Mouse (Mus musculus): ENCODE results near the gene Anp32b.

Anp32b gene

DNA sequence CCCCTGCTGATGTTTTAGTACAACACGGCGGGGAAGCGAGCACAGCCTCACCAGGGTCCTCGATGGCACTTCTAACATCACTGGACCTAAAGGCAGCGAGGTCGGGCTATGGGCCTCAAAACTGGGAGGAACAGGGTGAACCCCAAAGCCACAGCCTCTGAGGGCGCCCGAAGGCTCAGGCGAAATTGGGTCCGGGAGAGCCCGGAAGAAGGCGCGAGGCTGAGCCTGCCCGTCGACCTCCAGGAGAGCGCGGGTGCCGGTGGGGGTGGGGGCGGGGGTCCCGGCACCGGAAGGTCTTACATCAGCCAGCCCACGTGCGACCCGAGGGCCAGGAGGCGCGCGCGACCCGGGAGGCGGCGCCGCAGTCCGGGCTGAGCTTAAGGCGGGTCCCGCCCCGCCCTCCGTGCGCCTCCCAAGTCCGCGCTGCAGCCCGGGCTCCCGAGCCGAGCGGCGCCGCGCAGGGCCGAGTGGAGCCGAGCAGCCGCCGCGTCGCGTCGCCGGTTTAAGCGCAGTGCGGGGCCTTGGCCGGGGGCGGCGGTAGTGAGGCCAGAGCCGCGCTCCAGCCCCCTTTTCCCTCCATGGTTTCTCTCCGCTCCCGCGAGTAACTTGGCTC, at the start of gene Anp32b:
Anp32b (plus strand) TSS at position 384 of the 613 bp plus-strand sequence.
- peak; percentile 93 for DNase-seq

- DNase-seq, result no peak
These were observed 46.5 kb upstream of the Anp32b start for GRCm38 (mm10) chr4:46404042-46404795.

DNA sequence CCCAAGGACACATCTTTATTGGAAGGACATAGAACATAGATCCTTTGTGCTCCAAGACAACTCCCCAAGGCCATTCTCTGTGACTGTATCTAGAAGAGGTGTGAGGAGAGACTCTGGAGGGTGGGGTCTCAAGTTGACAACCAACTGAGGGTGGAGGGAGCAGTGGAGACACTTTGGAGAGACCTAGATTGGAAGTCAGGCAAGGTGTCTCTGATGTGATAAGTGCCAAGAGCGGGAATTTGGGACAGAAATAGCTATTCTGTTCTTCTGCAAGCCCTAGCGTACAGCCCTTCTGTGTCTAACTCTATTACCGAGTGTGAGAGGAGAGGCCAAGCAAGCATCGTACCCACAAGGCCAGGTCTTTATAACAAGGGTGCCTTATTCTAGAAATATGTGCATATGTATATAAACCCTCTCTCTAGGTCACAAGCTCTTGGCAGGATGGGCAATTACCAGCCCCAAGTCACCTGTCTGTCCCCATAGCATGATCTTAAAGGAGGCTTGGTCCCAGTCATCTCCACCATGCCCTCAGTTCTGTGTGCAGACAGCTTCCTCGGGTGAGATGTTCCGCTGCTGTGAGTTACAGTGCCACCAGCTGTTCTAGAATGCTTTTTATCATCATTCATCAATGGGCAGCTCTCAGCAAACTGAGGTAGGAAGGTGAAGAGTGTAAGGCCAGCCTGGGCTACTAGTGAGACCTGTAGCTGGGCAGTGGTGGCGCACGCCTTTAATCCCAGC, 43.6 kb upstream of the Anp32b start:
- DNase-seq, result no peak

DNA sequence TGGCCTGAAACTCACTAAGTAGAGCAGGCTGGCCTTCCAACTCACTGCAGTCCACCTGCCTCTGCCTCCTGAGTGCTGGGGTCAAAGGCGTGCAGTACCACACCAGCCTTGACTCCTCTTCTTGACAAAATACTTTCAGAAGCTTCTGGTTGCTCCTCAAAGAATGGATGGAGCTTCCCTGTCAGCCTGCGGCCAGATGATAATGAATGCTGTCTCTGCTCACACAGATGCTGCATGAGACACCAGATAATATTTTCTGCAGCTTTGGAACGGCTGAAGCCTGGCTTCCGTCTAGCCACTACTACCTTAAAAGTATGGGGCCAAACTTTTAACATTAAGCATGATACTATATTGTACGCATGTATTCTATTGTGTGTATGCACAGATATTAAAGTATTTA, 40.0 kb upstream of the Anp32b start:
- no peak for DNase-seq

DNA sequence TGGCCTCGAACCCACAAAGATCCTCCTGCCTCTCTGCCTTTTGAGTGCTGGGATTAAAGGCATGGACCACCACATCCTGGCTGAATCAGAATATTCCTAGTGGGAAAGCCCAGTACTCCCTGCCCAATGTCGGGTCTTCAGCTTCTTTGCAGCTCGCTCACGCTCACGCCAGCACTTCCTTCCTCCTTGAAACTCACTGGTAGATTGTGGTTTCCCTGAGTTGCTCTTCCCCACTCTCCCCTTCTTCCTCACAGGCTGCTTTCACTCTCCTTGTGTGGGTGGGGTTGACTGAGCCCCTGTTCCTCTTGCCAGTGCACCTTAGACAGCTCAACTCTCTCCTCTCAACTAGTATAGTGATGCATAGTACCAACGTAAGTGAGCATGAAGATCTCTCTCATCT, 39.2 kb upstream of the Anp32b start:
- no peak for DNase-seq

- no peak for DNase-seq
These were observed 38.6 kb upstream of the Anp32b start for GRCm38 (mm10) chr4:46412113-46412512.

GRCm38 (mm10) chr4:46413406-46413805, 37.3 kb upstream of the Anp32b start, which contains the start of gene Hemgn:
TSS of gene Hemgn (minus strand) at chr4:46413506.
- no peak for DNase-seq

DNA sequence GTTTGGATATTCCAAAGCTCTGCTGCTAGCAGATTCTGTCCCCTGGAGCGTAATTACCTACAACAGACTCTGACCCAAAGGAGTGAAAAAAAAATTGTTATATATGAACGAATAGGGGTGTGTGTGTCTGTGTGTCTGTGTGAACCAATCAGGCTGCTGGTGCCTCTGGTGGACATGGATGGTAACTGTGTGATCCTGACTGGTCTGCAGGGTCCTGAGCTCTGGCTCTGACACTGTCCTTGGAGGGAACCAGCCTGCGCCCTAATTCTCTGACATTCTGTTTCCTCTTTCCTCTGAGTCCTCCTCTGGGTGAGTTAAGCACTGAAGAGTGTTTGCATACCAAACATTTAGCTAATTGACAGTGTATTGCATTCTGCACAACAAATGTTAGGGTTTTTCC, 33.2 kb upstream of the Anp32b start:
- DNase-seq, result no peak

DNA sequence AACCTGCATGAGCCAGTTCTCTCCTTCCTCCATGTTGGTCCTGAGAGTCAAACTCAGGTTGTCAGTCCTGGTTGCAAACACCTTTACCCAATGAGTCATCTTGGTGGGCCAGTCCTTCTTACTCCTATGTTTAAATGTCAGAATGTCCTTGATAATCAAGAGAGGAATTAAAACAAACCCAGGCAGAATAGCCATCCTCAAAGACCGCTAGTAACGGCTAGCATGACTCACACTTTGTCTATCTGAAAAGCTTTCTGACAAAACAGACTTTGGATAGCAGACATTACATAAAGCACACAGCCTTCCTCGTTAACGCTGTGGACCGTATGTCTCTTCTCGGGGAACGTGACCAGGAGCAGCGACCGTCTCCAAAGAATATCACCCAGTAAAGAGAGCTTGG, 31.9 kb upstream of the Anp32b start:
- no peak for DNase-seq

DNA sequence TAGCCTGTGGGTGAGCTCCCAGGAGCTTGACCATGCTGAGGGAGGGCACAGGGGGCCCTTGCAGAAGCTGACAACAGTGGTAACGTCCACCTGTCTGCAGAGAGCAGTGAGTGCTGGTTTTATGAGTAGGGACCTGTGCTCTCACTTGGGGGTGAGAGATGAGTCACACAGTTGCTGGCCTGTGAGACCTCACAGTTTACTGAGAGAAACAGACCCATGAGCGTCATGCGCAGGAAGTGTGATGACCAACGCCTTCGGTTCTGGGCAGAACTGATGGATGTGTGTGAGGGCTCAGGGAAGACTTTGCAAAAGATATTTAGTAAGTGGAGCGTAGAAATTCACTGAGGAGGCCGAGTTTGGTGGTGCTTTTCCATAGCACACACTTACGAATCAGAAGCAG, 28.1 kb upstream of the Anp32b start:
- DNase-seq, result no peak

- DNase-seq, result peak; percentile 12
These were observed 21.7 kb upstream of the Anp32b start for GRCm38 (mm10) chr4:46428903-46429499.

GRCm38 (mm10) chr4:46432339-46433036, 18.2 kb upstream of the Anp32b start:
- no peak for DNase-seq

GRCm38 (mm10) chr4:46442501-46442900, 8.2 kb upstream of the Anp32b start:
- DNase-seq, result no peak

GRCm38 (mm10) chr4:46445237-46445945, 5.3 kb upstream of the Anp32b start:
- DNase-seq, result no peak

DNA sequence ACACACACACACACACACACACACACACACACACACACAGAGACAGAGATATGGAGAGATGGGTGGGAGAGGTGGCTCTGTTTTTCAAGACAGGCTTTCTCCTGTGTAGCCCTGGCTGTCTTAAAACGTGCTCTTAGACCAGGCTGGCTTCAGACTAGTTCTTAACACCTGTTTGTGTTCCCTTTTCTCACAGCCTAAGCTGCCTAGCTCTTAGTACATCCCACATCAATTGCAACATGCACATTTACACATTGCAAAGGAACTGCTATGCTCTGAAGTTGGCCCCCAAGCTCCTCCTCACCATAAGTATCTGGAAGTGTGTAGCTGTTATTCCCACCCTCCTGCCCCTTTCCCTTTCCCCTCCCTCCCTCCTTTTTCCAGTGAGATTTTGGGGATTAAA, 3.2 kb upstream of the Anp32b start:
- no peak for DNase-seq

DNA sequence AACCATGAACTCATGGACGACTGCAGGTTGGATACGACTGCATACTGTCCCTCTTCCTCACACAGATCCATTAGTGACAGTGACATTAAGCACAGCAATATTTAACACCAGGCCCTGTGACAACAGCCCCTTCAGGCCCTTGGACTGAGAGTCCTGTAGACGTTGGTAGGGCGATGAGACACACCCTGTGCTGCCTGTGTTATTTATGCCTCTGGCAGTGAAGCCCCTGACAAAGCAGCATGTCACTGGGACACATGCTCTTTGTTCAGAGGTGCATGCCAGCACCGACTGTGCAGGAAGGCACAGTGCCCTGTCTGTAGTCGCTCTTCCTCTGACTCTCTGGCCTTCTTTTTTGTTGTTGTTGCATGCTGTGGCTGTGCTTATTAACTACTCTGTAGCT, 1.8 kb upstream of the Anp32b start:
- DNase-seq, result no peak

- no peak for DNase-seq
These were observed 633 bp upstream of the Anp32b start for GRCm38 (mm10) chr4:46450020-46450518.

- peak; percentile 70 for DNase-seq
These were observed 597 bp downstream of the Anp32b start for GRCm38 (mm10) chr4:46451240-46451757.

DNA sequence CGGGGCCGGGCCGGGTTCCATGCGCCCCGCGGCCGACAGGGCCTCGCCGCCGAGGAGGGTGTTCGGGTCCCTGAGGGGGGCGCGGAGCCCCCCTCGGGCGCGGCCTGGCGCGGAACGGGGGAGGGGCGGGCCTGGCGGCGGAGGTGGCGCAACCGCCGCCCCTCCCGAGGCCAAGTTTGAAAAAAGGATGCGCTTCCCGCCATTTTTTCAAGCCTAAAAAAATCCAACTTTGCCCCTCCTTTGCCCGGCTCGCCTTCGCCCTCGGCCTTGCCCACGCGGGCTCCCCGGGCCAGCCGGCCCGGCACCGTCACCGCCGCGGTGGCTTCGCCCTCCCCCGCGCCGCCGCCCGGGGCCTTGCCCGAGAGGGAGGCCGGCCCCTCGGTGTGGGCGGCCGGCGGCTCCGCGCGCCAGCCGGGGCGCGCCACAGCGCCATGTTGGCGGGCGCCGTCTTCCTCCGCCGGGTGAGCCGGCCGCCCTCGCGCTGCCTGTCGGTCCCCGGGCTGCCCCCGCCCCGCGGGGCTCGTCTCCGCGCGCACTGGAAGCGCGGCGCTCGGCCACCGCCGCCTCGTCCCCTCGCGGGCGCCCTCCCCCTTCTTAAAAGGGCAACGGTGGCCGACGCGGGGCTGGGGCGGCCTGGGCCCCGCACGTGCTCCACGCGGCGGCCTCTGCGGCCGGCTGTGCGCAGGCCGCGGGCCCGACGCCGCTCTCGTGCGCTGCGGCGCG, 1.2 kb downstream of the Anp32b start:
- peak; percentile 76 for DNase-seq

DNA sequence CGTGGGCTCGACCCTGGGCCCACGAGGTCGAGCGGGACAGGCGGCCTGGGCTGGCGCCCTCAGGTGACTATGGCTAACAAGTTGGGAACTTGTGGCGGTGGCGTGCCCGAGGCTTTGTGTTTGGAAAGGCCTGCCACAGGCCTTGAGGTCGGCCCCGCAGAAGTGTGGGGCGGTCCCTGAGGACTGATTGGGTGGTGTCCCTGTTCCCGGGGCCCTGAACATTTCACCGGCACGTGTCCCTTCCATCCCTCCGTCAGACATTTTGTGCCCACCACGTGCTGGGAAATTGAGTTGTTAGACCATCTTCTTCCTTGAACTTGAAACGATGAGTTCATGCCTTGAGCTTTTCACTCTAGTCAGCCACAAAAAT, 1.8 kb downstream of the Anp32b start:
- DNase-seq, result peak; percentile 22

All from right cerebral cortex, adult 18-20 months (tissue).